ENCODE assay signal across 22 mouse cellular contexts in genomic region chr15:38353371-38353770, GRCm38 (mm10).
DNase-seq lines count a peak whose midpoint lies in the region; ATAC-seq lines count a peak whose summit lies in the region.
"Had no signal": no experiment of that assay in that cellular context is flagged by ENCODE, and none has a peak within 500 bp of the region (broad histone marks: within the 10 kb centered on the region; RNA-seq: fewer than 3 reads in every experiment).

No protein-coding gene starts in this region.

- 86% methylated on average over 4 of the region's 4 CpGs for whole genome bisulfite sequencing in kidney, embryonic 16.5 days

- ATAC-seq in kidney, embryonic 16.5 days (ENCODE audit: low FRiP score, low TSS enrichment) = no peak
- ATAC-seq: activated CD4-positive, CD25-positive, alpha-beta regulatory T cell, adult 4 months; CD4-positive, CD25-positive, alpha-beta regulatory T cell, adult 4 months; forebrain, embryonic 13.5 days; forebrain, embryonic 15.5 days; forebrain, postnatal 0 days; Patski had no signal

- no peak overlapping the region for H3K9ac ChIP-seq in kidney, embryonic 16.5 days (replicated peaks; ENCODE audit: low read length)
- H3K9ac ChIP-seq: embryonic facial prominence, embryonic 12.5 days; forebrain, embryonic 13.5 days; forebrain, embryonic 15.5 days; forebrain, postnatal 0 days had no signal

- H3K4me3 ChIP-seq in kidney, embryonic 16.5 days (ENCODE audit: low read length) = no peak overlapping the region
- H3K4me3 ChIP-seq: embryonic facial prominence, embryonic 10.5 days; embryonic facial prominence, embryonic 12.5 days; forebrain, embryonic 13.5 days; forebrain, embryonic 15.5 days had no signal

- no peak overlapping the region for H3K27ac ChIP-seq in kidney, embryonic 16.5 days (ENCODE audit: low read length)
- H3K27ac ChIP-seq: embryonic facial prominence, embryonic 10.5 days; embryonic facial prominence, embryonic 12.5 days; forebrain, embryonic 13.5 days; forebrain, embryonic 15.5 days had no signal

- H3K36me3 ChIP-seq in kidney, embryonic 16.5 days (ENCODE audit: insufficient read depth, low read length) = no peaks in the 10 kb centered on the region
- H3K36me3 ChIP-seq: embryonic facial prominence, embryonic 10.5 days; embryonic facial prominence, embryonic 12.5 days; forebrain, embryonic 15.5 days; G1E had no signal

- no peaks in the 10 kb centered on the region for H3K9me3 ChIP-seq in kidney, embryonic 16.5 days (ENCODE audit: low read length)
- H3K9me3 ChIP-seq: embryonic facial prominence, embryonic 10.5 days; embryonic facial prominence, embryonic 12.5 days; forebrain, embryonic 13.5 days; forebrain, embryonic 15.5 days; G1E had no signal

- no peaks in the 10 kb centered on the region for H3K27me3 ChIP-seq in kidney, embryonic 16.5 days (ENCODE audit: insufficient read depth, low read length)
- H3K27me3 ChIP-seq: CH12.LX; embryonic facial prominence, embryonic 12.5 days; forebrain, embryonic 13.5 days; forebrain, embryonic 15.5 days; Patski had no signal

- H3K4me2 ChIP-seq in kidney, embryonic 16.5 days (replicated peaks; ENCODE audit: low read depth, low read length) = no peak overlapping the region
- H3K4me2 ChIP-seq: embryonic facial prominence, embryonic 12.5 days; forebrain, embryonic 13.5 days; forebrain, embryonic 15.5 days had no signal

- peak; percentile 38 to 59 for DNase-seq in cerebellum, postnatal 10 days
- DNase-seq in cerebellum, adult 9-10 months = no peak
- peak; percentile 25 to 39 for DNase-seq in cerebellum, postnatal 25 days
- no peak for DNase-seq in cerebellum, adult 9-11 months
- DNase-seq in kidney, postnatal 14 days = peak; percentile 23
- DNase-seq: adrenal gland, adult 8-10 months; adrenal gland, postnatal 14 days; adrenal gland, postnatal 36 days; B cell, adult 2 months; cerebellum, adult 11-12 months; cerebellum, adult 8-10 months; forebrain, postnatal 0 days had no signal

- no peaks in the 10 kb centered on the region for H3K4me1 ChIP-seq in kidney, embryonic 16.5 days (ENCODE audit: insufficient read depth, low read length)
- H3K4me1 ChIP-seq: embryonic facial prominence, embryonic 12.5 days; forebrain, embryonic 13.5 days; forebrain, embryonic 15.5 days had no signal

Comparison
In these comparisons a context has a peak if more than half of its experiments do, and no peak if none do; other contexts are left out.
1. DNase-seq: peak in cerebellum, postnatal 10 days (2 of 2), cerebellum, postnatal 25 days (2 of 2) and kidney, postnatal 14 days (single experiment); none in cerebellum, adult 9-10 months (single experiment) and cerebellum, adult 9-11 months (single experiment).